Mouse (Mus musculus) retina, adult 2 months (tissue): Measurements from ENCODE around the gene Rubcnl.

Source experiments
- DNase-seq: peaks from one replicate; pipeline ENCODE4 v3.0.0-alpha.2; 2012; ENCODE audit warnings: low read depth, low spot score

The Rubcnl gene

GRCm38 (mm10) chr14:75069356-75069979, 53.6 kb downstream of the Rubcnl start:
- no peak for DNase-seq

DNA sequence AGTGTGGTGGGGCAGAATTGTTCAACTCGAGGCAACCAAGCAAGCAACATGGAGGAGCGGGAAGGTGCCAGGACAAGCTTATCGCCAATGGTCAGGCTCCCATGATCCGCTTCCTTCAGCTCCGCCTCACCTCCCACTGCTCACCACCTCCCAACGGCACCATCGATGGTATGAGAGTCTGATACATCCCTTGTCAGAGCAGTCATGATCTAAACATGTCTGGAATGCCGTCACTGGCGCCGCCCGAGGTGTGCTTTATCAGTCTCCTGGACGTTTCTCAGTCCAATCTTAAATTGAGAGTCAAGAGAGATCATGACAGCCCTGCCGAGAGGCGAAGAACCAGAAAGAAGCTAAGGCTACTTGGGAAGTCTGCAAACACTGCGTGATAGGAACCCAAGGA, 55.3 kb downstream of the Rubcnl start:
- DNase-seq, result no peak

DNA sequence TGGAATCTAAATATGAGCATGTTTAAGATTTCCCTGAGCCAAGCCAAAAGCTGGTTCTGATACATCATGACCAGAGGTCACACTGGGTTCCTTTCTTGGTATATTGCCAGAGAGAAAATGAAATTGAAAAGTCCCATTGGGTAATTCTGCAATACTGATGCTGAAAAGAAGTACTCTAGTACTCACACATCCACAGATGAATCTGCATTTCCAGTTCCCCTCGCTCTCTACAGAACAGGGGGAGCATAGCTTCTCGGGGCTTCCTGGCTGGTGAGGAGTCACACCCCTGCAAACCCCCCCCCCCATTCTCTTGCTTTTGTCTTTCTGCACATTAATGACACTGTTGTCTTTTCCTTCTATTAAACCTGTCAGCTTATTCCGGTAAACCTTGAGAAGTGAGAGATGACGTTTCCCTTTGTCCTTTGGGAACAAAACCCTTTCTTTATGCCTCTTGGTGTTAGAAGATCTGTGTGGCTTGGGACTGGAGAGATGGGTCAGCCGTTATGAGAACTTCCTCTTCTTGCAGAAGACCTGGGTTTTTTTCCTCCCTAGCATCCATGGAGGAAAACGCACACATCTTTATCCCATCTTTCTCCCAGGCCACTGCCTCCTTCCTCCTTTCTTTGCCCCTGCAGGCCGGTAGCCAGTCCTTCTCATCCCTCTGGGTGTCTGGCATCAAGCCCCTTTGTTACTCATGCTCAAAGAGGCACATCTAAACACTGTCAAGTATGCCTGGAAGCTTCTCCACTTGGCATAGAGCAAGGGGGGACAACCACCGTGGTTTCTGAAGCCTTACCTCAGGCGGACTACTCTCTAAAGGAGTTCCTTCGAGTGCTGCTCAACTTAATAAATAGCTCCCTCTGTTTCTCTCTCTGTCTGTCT, 59.7 kb downstream of the Rubcnl start:
- no peak for DNase-seq

DNA sequence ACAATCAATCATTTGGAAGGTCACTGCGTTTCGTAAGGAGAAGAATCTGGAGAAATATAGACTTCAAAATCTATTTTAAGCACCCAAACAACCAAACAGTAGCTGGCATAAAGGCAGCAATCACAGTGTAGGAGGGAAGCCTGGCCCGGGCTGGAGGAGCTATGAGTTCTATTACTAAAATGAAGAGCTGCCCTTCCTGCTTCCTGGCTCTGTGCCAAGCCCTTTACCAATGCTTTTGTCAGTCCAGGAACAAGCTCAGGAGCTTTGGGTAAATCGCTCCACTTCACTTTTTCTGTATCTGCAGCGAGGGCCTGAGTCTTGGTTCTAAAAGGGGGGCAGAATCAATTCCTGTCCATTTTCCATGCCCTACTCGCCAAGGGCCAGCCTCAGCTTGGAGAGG, 62.1 kb downstream of the Rubcnl start:
- no peak for DNase-seq
